ENCODE assay signal across 8 mouse cellular contexts in the genomic region with DNA sequence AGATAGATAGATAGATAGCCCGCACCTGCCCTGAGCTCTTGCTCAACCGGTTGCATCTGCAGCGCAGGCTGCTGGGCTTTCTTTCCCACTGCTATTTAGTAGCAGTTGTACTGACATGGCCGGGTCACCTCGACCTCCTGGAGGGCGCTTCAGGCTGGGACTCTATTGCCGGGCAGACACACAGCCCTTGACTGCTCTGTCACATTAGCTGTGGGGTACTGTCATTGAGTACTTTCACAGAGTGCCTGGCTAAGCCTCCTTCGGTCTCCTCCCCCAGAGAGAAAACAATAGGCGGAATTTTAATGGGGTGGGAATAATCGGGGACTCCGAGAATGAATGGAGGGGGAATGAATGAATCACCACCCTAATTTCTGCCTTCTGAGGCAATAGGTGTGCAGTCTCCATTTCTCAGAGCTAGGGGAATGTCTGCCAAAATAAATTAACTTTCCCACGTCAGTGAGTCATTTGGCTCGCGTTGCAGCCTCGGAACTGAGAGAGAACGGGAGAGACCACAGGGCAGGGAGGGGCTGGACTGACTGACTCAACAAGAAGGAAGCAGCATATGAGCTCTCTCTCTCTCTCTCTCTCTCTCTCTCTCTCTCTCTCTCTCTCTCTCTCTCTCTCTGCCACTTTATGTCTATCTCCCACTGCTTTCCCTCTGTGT.
DNase-seq lines count a peak whose midpoint lies in the region; ATAC-seq and TF ChIP-seq lines count a peak whose summit lies in the region.

No protein-coding gene starts in this region.

- DNase-seq in MN1 (ENCODE audit: low spot score): peak; percentile 77
- peak; percentile 75 for DNase-seq in embryo, embryonic 9.5 days (ENCODE audit: extremely low spot score)
- peak; percentile 89 for DNase-seq in gonadal fat pad, adult 2 months (ENCODE audit: low read depth)
- DNase-seq in left cerebral cortex, postnatal 36 days (ENCODE audit: low spot score in 2 of 2): peak; percentile 67 to 69
- DNase-seq in thymus, postnatal 0 days (ENCODE audit: low spot score): no peak

- H3K27ac ChIP-seq in intestine, embryonic 15.5 days: no peak overlapping the region
- H3K27ac ChIP-seq in small intestine, adult 2 months (ENCODE audit: insufficient read depth, low read depth, low read length): no peak overlapping the region

- peak; percentile 87 for ATAC-seq in intestine, embryonic 15.5 days
- peak; percentile 86 for ATAC-seq in megakaryocyte progenitor cell, adult 5-6 weeks (replicated peaks; ENCODE audit: poor library complexity)

- TF ChIP-seq CTCF in small intestine, adult 2 months (IDR thresholded peaks at IDR 0.05; ENCODE audit: extremely low read depth, insufficient read length, insufficient replicate concordance, low read depth, low read length): no peak

- H3K9ac ChIP-seq in intestine, embryonic 15.5 days: no peak overlapping the region

- WGBS in intestine, embryonic 15.5 days: 6% methylated on average over 16 of the region's 16 CpGs
- 13% methylated on average over 16 of the region's 16 CpGs for WGBS in small intestine, adult 2 months

- peaks cover 15% of the 10 kb centered on the region for H3K4me1 ChIP-seq in intestine, embryonic 15.5 days (replicated peaks)
- peaks cover 9% of the 10 kb centered on the region for H3K4me1 ChIP-seq in small intestine, adult 2 months (ENCODE audit: control insufficient read depth, insufficient read depth, insufficient read length, low read length)

- no peaks in the 10 kb centered on the region for H3K27me3 ChIP-seq in intestine, embryonic 15.5 days (replicated peaks)
- no peaks in the 10 kb centered on the region for H3K27me3 ChIP-seq in small intestine, adult 2 months (ENCODE audit: control insufficient read depth, insufficient read depth, low read length)

- intact Hi-C loops in left cerebral cortex, postnatal 36 days (cut with DNase I): no loop called here

- no peak for TF ChIP-seq POLR2A in small intestine, adult 2 months (IDR thresholded peaks at IDR 0.05; ENCODE audit: low read depth, low read length)

- H3K4me3 ChIP-seq in intestine, embryonic 15.5 days (replicated peaks): peak overlapping the region; percentile 25; the same call in 1 of the 2 replicates
- H3K4me3 ChIP-seq in small intestine, adult 2 months (ENCODE audit: low read depth, low read length): peak overlapping the region; percentile 44

- no peaks in the 10 kb centered on the region for H3K9me3 ChIP-seq in intestine, embryonic 15.5 days

- peak overlapping the region; percentile 80 for H3K4me2 ChIP-seq in intestine, embryonic 15.5 days (replicated peaks)

- H3K36me3 ChIP-seq in intestine, embryonic 15.5 days: no peaks in the 10 kb centered on the region
- no peaks in the 10 kb centered on the region for H3K36me3 ChIP-seq in small intestine, adult 2 months (ENCODE audit: control insufficient read depth, insufficient read depth, low read length)
